9 mouse cellular contexts compared by ENCODE assay signal in the genomic region with DNA sequence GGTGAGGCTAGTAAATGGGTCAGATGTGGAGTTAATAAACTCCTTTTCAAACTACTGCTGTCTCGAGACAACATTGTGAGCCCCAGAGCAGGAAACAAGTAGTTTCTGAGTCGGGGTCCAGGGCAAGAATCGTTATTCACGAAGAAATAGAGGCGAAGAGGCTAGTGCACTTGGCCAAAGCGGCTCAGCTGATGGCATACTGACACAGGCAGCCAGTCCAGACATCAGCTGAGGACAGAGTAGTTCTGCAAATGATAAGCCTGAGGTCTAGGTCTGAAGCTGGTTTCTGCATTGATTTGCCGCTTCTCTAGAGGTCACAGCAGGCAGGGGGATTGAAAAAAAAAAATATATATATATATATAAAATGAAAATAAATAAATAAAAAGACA. TPM values are rescaled to one million over a fixed set of nuclear protein-coding genes. Genes with fewer than 3 reads are reported as not detected.
DNase-seq lines count a peak whose midpoint lies in the region; ATAC-seq and TF ChIP-seq lines count a peak whose summit lies in the region.
"Had no signal": no experiment of that assay in that cellular context is flagged by ENCODE, and none has a peak within 500 bp of the region (broad histone marks: within the 10 kb centered on the region; RNA-seq: fewer than 3 reads in every experiment).

No protein-coding gene starts in this region.

- peak overlapping the region; percentile 23; the same call in 1 of the 2 replicates for H3K9ac ChIP-seq in heart, embryonic 15.5 days
- peak overlapping the region; percentile 96; the same call in 1 of the 2 replicates for H3K9ac ChIP-seq in forebrain, postnatal 0 days

- intact Hi-C loops in heart, postnatal 14 days (cut with DNase I): loop anchor here (1.0 to 10.0 kb wide), 4 partner anchors 36 to 221 kb away; a partner anchor contains a TSS

- H3K9me3 ChIP-seq in heart, embryonic 15.5 days (replicated peaks): no peaks in the 10 kb centered on the region
- H3K9me3 ChIP-seq in G1E (replicated peaks): no peaks in the 10 kb centered on the region
- H3K9me3 ChIP-seq in forebrain, postnatal 0 days (ENCODE audit: low read length): no peaks in the 10 kb centered on the region
- no peaks in the 10 kb centered on the region for H3K9me3 ChIP-seq in midbrain, embryonic 10.5 days (replicated peaks)

- no peak for ATAC-seq in heart, embryonic 15.5 days (replicated peaks; ENCODE audit: insufficient number of reproducible peaks, insufficient read depth, low FRiP score, low read depth)
- ATAC-seq in G1E (ENCODE audit: extremely low read depth, insufficient number of reproducible peaks, low FRiP score, poor library complexity, severe bottlenecking): no peak
- peak; percentile 10; the same call in 1 of the 2 replicates for ATAC-seq in forebrain, postnatal 0 days
- no peak for ATAC-seq in frontal cortex, adult (ENCODE audit: low TSS enrichment)

- peaks cover 12% of the 10 kb centered on the region for H3K4me1 ChIP-seq in heart, embryonic 15.5 days (replicated peaks)
- peaks cover 23% of the 10 kb centered on the region for H3K4me1 ChIP-seq in G1E (ENCODE audit: insufficient read depth, low read depth, low read length)
- peaks cover 12% of the 10 kb centered on the region; the same call in 1 of the 2 replicates for H3K4me1 ChIP-seq in forebrain, postnatal 0 days (ENCODE audit: insufficient read depth)
- H3K4me1 ChIP-seq in midbrain, embryonic 10.5 days: peaks cover 13% of the 10 kb centered on the region

- H3K27me3 ChIP-seq in heart, embryonic 15.5 days: no peaks in the 10 kb centered on the region
- peaks cover under 1% of the 10 kb centered on the region; the same call in 1 of the 2 replicates for H3K27me3 ChIP-seq in G1E (ENCODE audit: insufficient read depth, low read length)
- no peaks in the 10 kb centered on the region for H3K27me3 ChIP-seq in forebrain, postnatal 0 days (ENCODE audit: insufficient read depth, low read length)
- no peaks in the 10 kb centered on the region for H3K27me3 ChIP-seq in midbrain, embryonic 10.5 days (ENCODE audit: low read depth, poor library complexity, severe bottlenecking)
- H3K27me3 ChIP-seq: Patski had no signal

- peak overlapping the region; percentile 94 for H3K4me3 ChIP-seq in heart, embryonic 15.5 days
- peak overlapping the region; percentile 90; the same call in 1 of the 2 replicates for H3K4me3 ChIP-seq in G1E (ENCODE audit: low read depth, low read length)
- H3K4me3 ChIP-seq in forebrain, postnatal 0 days (ENCODE audit: low read depth, low read length): peak overlapping the region; percentile 94
- H3K4me3 ChIP-seq in midbrain, embryonic 10.5 days: peak overlapping the region; percentile 73

- no peak for DNase-seq in heart, postnatal 14 days
- DNase-seq in G1E (ENCODE audit: low spot score) (no peak), MN1 (ENCODE audit: low spot score) (no peak)
- DNase-seq in forebrain, postnatal 0 days: no peak
- no peak for DNase-seq in midbrain, embryonic 10.5 days (ENCODE audit: low spot score)
- no peak for DNase-seq in urinary bladder, postnatal 14 days (ENCODE audit: low spot score)

- H3K4me2 ChIP-seq in heart, embryonic 15.5 days: peak overlapping the region; percentile 91
- peak overlapping the region; percentile 92 for H3K4me2 ChIP-seq in forebrain, postnatal 0 days (ENCODE audit: low read depth)

- WGBS in heart, embryonic 15.5 days: 65% methylated on average over 7 of the region's 7 CpGs
- WGBS in forebrain, postnatal 0 days: 71% methylated on average over 7 of the region's 7 CpGs
- 84% methylated on average over 7 of the region's 7 CpGs for WGBS in midbrain, embryonic 10.5 days

- no peak for TF ChIP-seq CTCF in G1E (IDR thresholded peaks at IDR 0.05; ENCODE audit: low read depth, low read length)
- TF ChIP-seq CTCF in forebrain, postnatal 0 days (IDR thresholded peaks at IDR 0.05; ENCODE audit: low read depth): no peak

- no peaks in the 10 kb centered on the region for H3K36me3 ChIP-seq in heart, embryonic 15.5 days
- no peaks in the 10 kb centered on the region for H3K36me3 ChIP-seq in G1E (replicated peaks)
- no peaks in the 10 kb centered on the region for H3K36me3 ChIP-seq in forebrain, postnatal 0 days (ENCODE audit: insufficient read depth)
- H3K36me3 ChIP-seq in midbrain, embryonic 10.5 days: no peaks in the 10 kb centered on the region

- peak overlapping the region; percentile 87; the same call in 1 of the 2 replicates for H3K27ac ChIP-seq in heart, embryonic 15.5 days
- no peak overlapping the region for H3K27ac ChIP-seq in forebrain, postnatal 0 days (ENCODE audit: low read depth, low read length)
- peak overlapping the region; percentile 65; the same call in 1 of the 2 replicates for H3K27ac ChIP-seq in midbrain, embryonic 10.5 days (replicated peaks)

RNA-seq across cellular contexts. Expression of a gene that starts 0.4 kb away (rescaled TPM):
- 15.2 and 21.2 TPM in 2 replicates for polyA plus RNA-seq in heart, embryonic 15.5 days (2015; fragmentation: Nextera tagmentation; extraction: Ambion mirVana)
- total RNA-seq in heart, postnatal 14 days (2021): 10 to 100 TPM; 13.6 to 13.9 TPM
- 20.5 and 23.0 TPM in 2 replicates for total RNA-seq in G1E (2014; fragmentation: Nextera tagmentation)
- 18.4 and 22.3 TPM in 2 replicates for total RNA-seq in G1E (2017)
- polyA plus RNA-seq in G1E (2012): 13.8 and 18.2 TPM in 2 replicates
- total RNA-seq in forebrain, postnatal 0 days (2014; rRNA removed): 80.6 and 89.2 TPM in 2 replicates
- polyA plus RNA-seq in forebrain, postnatal 0 days (2015; fragmentation: Nextera tagmentation; extraction: Ambion mirVana): 23.5 and 32.1 TPM in 2 replicates
- polyA plus RNA-seq in midbrain, embryonic 10.5 days (2016; fragmentation: Nextera tagmentation; extraction: Ambion mirVana): 29.9 and 38.4 TPM in 2 replicates

RNA-seq across cellular contexts. Expression of a gene that starts 43.2 kb away (rescaled TPM):
- polyA plus RNA-seq in heart, embryonic 15.5 days (2015; fragmentation: Nextera tagmentation; extraction: Ambion mirVana): 54.8 and 57.1 TPM in 2 replicates
- 100 to 1,000 TPM; 360 to 363 TPM for total RNA-seq in heart, postnatal 14 days (2021)
- total RNA-seq in G1E (2014; fragmentation: Nextera tagmentation) (71.8 and 156 TPM in 2 replicates), G1E (2017) (51.6 and 55.0 TPM in 2 replicates)
- polyA plus RNA-seq in G1E (2012): 5.8 and 7.2 TPM in 2 replicates
- 81.9 and 98.2 TPM in 2 replicates for total RNA-seq in forebrain, postnatal 0 days (2014; rRNA removed)
- polyA plus RNA-seq in forebrain, postnatal 0 days (2015; fragmentation: Nextera tagmentation; extraction: Ambion mirVana): 26.4 and 31.7 TPM in 2 replicates
- 24.7 and 28.7 TPM in 2 replicates for polyA plus RNA-seq in midbrain, embryonic 10.5 days (2016; fragmentation: Nextera tagmentation; extraction: Ambion mirVana)

RNA-seq across cellular contexts. Expression of a gene that starts 56.5 kb away (rescaled TPM):
- polyA plus RNA-seq in heart, embryonic 15.5 days (2015; fragmentation: Nextera tagmentation; extraction: Ambion mirVana): 289 and 356 TPM in 2 replicates
- total RNA-seq in heart, postnatal 14 days (2021): 100 to 1,000 TPM; 183 to 188 TPM
- total RNA-seq in G1E (2014; fragmentation: Nextera tagmentation) (17.7 and 47.9 TPM in 2 replicates), G1E (2017) (28.1 and 28.8 TPM in 2 replicates)
- polyA plus RNA-seq in G1E (2012): 166 and 211 TPM in 2 replicates
- total RNA-seq in forebrain, postnatal 0 days (2014; rRNA removed): 114 and 138 TPM in 2 replicates
- 211 and 214 TPM in 2 replicates for polyA plus RNA-seq in forebrain, postnatal 0 days (2015; fragmentation: Nextera tagmentation; extraction: Ambion mirVana)
- 163 and 190 TPM in 2 replicates for polyA plus RNA-seq in midbrain, embryonic 10.5 days (2016; fragmentation: Nextera tagmentation; extraction: Ambion mirVana)
